In genomic region chr13:37477342-37477741, GRCm38 (mm10) we compare ENCODE assay signal across 10 mouse cellular contexts.
DNase-seq lines count a peak whose midpoint lies in the region; ATAC-seq and TF ChIP-seq lines count a peak whose summit lies in the region.
"Had no signal": no experiment of that assay in that cellular context is flagged by ENCODE, and none has a peak within 500 bp of the region (broad histone marks: within the 10 kb centered on the region; RNA-seq: fewer than 3 reads in every experiment).

No protein-coding gene starts in this region.

- H3K36me3 ChIP-seq in heart, embryonic 12.5 days: no peaks in the 10 kb centered on the region
- no peaks in the 10 kb centered on the region for H3K36me3 ChIP-seq in E14TG2a.4 (ENCODE audit: insufficient read depth, low read length)
- no peaks in the 10 kb centered on the region for H3K36me3 ChIP-seq in hindbrain, embryonic 11.5 days (ENCODE audit: control insufficient read depth, insufficient read depth, low read length)
- H3K36me3 ChIP-seq in liver, embryonic 16.5 days (ENCODE audit: control insufficient read depth, insufficient read depth): no peaks in the 10 kb centered on the region

- no peaks in the 10 kb centered on the region for H3K27me3 ChIP-seq in heart, embryonic 12.5 days (replicated peaks)
- peaks cover 13% of the 10 kb centered on the region for H3K27me3 ChIP-seq in E14TG2a.4 (ENCODE audit: insufficient read depth, low read length)
- no peaks in the 10 kb centered on the region for H3K27me3 ChIP-seq in hindbrain, embryonic 11.5 days (ENCODE audit: control insufficient read depth, insufficient read depth, low read length)
- no peaks in the 10 kb centered on the region; the same call in 1 of the 2 replicates for H3K27me3 ChIP-seq in liver, embryonic 16.5 days (ENCODE audit: control insufficient read depth, insufficient read depth, low read depth, low read length)

- peak overlapping the region; percentile 65 for H3K4me2 ChIP-seq in heart, embryonic 12.5 days
- H3K4me2 ChIP-seq in hindbrain, embryonic 11.5 days (replicated peaks; ENCODE audit: low read depth, low read length): peak overlapping the region; percentile 17; the same call in 1 of the 2 replicates
- H3K4me2 ChIP-seq in liver, embryonic 16.5 days (ENCODE audit: low read depth, low read length): peak overlapping the region; percentile 48; the same call in 1 of the 2 replicates

- peak overlapping the region; percentile 23; the same call in 1 of the 2 replicates for H3K9ac ChIP-seq in heart, embryonic 12.5 days
- H3K9ac ChIP-seq in hindbrain, embryonic 11.5 days (ENCODE audit: low read depth, low read length): no peak overlapping the region
- no peak overlapping the region for H3K9ac ChIP-seq in liver, embryonic 16.5 days (ENCODE audit: low read depth, low read length)

- H3K4me3 ChIP-seq in heart, embryonic 12.5 days: peak overlapping the region; percentile 35
- 0 out of 2 replicates have a peak overlapping the region, but pooled peaks have one; percentile 37 for H3K4me3 ChIP-seq in E14TG2a.4 (replicated peaks; ENCODE audit: low read length)
- H3K4me3 ChIP-seq in hindbrain, embryonic 11.5 days (ENCODE audit: low read depth, low read length): no peak overlapping the region
- no peak overlapping the region for H3K4me3 ChIP-seq in liver, embryonic 16.5 days (ENCODE audit: low read depth, low read length)

- no peak for TF ChIP-seq CTCF in E14TG2a.4 (conservative IDR thresholded peaks at IDR 0.05; ENCODE audit: low read length)

- H3K4me1 ChIP-seq in heart, embryonic 12.5 days (replicated peaks): peaks cover 45% of the 10 kb centered on the region
- H3K4me1 ChIP-seq in E14TG2a.4 (replicated peaks; ENCODE audit: low read depth, low read length): peaks cover 54% of the 10 kb centered on the region
- no peaks in the 10 kb centered on the region for H3K4me1 ChIP-seq in hindbrain, embryonic 11.5 days (replicated peaks; ENCODE audit: control insufficient read depth, insufficient read depth, low read length)
- H3K4me1 ChIP-seq in liver, embryonic 16.5 days (ENCODE audit: control insufficient read depth, low read depth, low read length): peaks cover 16% of the 10 kb centered on the region

- WGBS in heart, embryonic 12.5 days: 14% methylated on average over 6 of the region's 6 CpGs
- 27% methylated on average over 6 of the region's 6 CpGs for WGBS in hindbrain, embryonic 11.5 days
- 13% methylated on average over 6 of the region's 6 CpGs for WGBS in liver, embryonic 16.5 days (ENCODE audit: insufficient replicate concordance)

- H3K9me3 ChIP-seq in heart, embryonic 12.5 days (replicated peaks): no peaks in the 10 kb centered on the region
- H3K9me3 ChIP-seq in E14TG2a.4 (ENCODE audit: low read length): no peaks in the 10 kb centered on the region
- no peaks in the 10 kb centered on the region for H3K9me3 ChIP-seq in hindbrain, embryonic 11.5 days (ENCODE audit: control insufficient read depth, low read length)
- H3K9me3 ChIP-seq in liver, embryonic 16.5 days (replicated peaks; ENCODE audit: control insufficient read depth, low read length): no peaks in the 10 kb centered on the region

- intact Hi-C loops in heart, postnatal 36 days (cut with DNase I): no loop called here

- no peak for ATAC-seq in heart, embryonic 12.5 days (ENCODE audit: insufficient number of reproducible peaks, low FRiP score)
- no peak for ATAC-seq in hindbrain, embryonic 11.5 days (ENCODE audit: low FRiP score)
- no peak for ATAC-seq in liver, embryonic 16.5 days (ENCODE audit: low read depth)

- no peak overlapping the region for H3K27ac ChIP-seq in heart, embryonic 12.5 days (ENCODE audit: poor library complexity, severe bottlenecking)
- H3K27ac ChIP-seq in hindbrain, embryonic 11.5 days (ENCODE audit: low read depth, low read length): no peak overlapping the region
- H3K27ac ChIP-seq in liver, embryonic 16.5 days (ENCODE audit: low read length): no peak overlapping the region
- H3K27ac ChIP-seq: macrophage had no signal

- no peak for DNase-seq in heart, postnatal 36 days
- no peak for DNase-seq in hindbrain, embryonic 11.5 days (ENCODE audit: low spot score)
- DNase-seq in frontal cortex, postnatal 36 days (ENCODE audit: low spot score in 2 of 2): no peak
- DNase-seq in urinary bladder, postnatal 36 days (ENCODE audit: low spot score in 2 of 2): no peak
- DNase-seq in gastrocnemius, adult 18-20 months (ENCODE audit: low spot score): no peak
- DNase-seq: spleen, adult 18-20 months had no signal

Comparison
In these comparisons a context has a peak if more than half of its experiments do, and no peak if none do; other contexts are left out.
1. H3K4me3 ChIP-seq: peak in heart, embryonic 12.5 days (single experiment) and E14TG2a.4 (single experiment); none in hindbrain, embryonic 11.5 days (single experiment) and liver, embryonic 16.5 days (single experiment).
2. Peak in every context shown above with its lines, with median percentiles within 50 percentile points of each other: H3K4me2 ChIP-seq.